Mouse (Mus musculus) megakaryocyte progenitor cell, adult 5-6 weeks (primary cell): ENCODE data around the gene Phtf2. TPM values are rescaled to one million over a fixed set of nuclear protein-coding genes. Genes with fewer than 3 reads are reported as not detected.
"Not testable (repeated sequence)": the region's sequence is repeated elsewhere in the genome, so short reads cannot be mapped to it uniquely, and the experiment has no call there.

Source experiments
- ATAC-seq: replicated peaks from 2 replicates; pipeline ENCODE4 v1.8.0; 2016; ENCODE audit warnings: mild to moderate bottlenecking, moderate TSS enrichment, inconsistent platforms; ENCODE audit not compliant: poor library complexity
- total RNA-seq, 2 experiments: library from RNA; stranded (forward) in 1 of 2; stranded (reverse) in 1 of 2; fragments of 157-497, 149-512 nt in 1 of 2; fragments of 200-1000 nt in 1 of 2; gene quantifications; 2 replicates each; pipeline versions ENCODE4 v1.2.3 to v1.2.4; 2015 to 2017

The Phtf2 gene
- total RNA-seq, 2 experiments from 2014 or later: 10.0 to 15.2 TPM

GRCm38 (mm10) chr5:20778274-20778984 is 103.5 kb downstream of the Phtf2 start:
- ATAC-seq: peak; percentile 89

- ATAC-seq: peak; percentile 64
Measured at GRCm38 (mm10) chr5:20773341-20773740, 108.6 kb downstream of the Phtf2 start.

GRCm38 (mm10) chr5:20765365-20765920 is 116.5 kb downstream of the Phtf2 start:
- ATAC-seq: no peak

GRCm38 (mm10) chr5:20762441-20762840 is 119.5 kb downstream of the Phtf2 start:
- not testable (repeated sequence) for ATAC-seq

- ATAC-seq: no peak
Measured at GRCm38 (mm10) chr5:20760368-20761162, 121.4 kb downstream of the Phtf2 start.

- no peak for ATAC-seq
Measured at GRCm38 (mm10) chr5:20759771-20760170, 122.2 kb downstream of the Phtf2 start.

- no peak for ATAC-seq
Measured at GRCm38 (mm10) chr5:20753963-20754362, 128.0 kb downstream of the Phtf2 start.

GRCm38 (mm10) chr5:20753096-20753495 is 128.8 kb downstream of the Phtf2 start:
- no peak for ATAC-seq

- no peak for ATAC-seq
Measured at GRCm38 (mm10) chr5:20751696-20752095, 130.2 kb downstream of the Phtf2 start.

GRCm38 (mm10) chr5:20751000-20751399 is 130.9 kb downstream of the Phtf2 start:
- no peak for ATAC-seq

- ATAC-seq: peak; percentile 90
Measured at GRCm38 (mm10) chr5:20749535-20749934, 132.4 kb downstream of the Phtf2 start.

- no peak for ATAC-seq
Measured at GRCm38 (mm10) chr5:20748856-20749255, 133.1 kb downstream of the Phtf2 start.

GRCm38 (mm10) chr5:20748142-20748541 is 133.8 kb downstream of the Phtf2 start:
- no peak for ATAC-seq

GRCm38 (mm10) chr5:20741936-20742335 is 140.0 kb downstream of the Phtf2 start:
- no peak for ATAC-seq

- no peak for ATAC-seq
Measured at GRCm38 (mm10) chr5:20741193-20741592, 140.7 kb downstream of the Phtf2 start.

GRCm38 (mm10) chr5:20738795-20739194 is 143.1 kb downstream of the Phtf2 start:
- 0 out of 2 replicates have a peak, but pooled peaks have one; percentile 48 for ATAC-seq

- ATAC-seq: not testable (repeated sequence)
Measured at GRCm38 (mm10) chr5:20723226-20723625, 158.7 kb downstream of the Phtf2 start.

GRCm38 (mm10) chr5:20720201-20720900 is 161.6 kb downstream of the Phtf2 start:
- ATAC-seq: no peak

GRCm38 (mm10) chr5:20715980-20716379 is 165.9 kb downstream of the Phtf2 start:
- ATAC-seq: not testable (repeated sequence)

GRCm38 (mm10) chr5:20714619-20715018 is 167.3 kb downstream of the Phtf2 start:
- not testable (repeated sequence) for ATAC-seq

- ATAC-seq: not testable (repeated sequence)
Measured at GRCm38 (mm10) chr5:20710845-20711244, 171.1 kb downstream of the Phtf2 start.
